Mouse (Mus musculus): ENCODE measurements at regions not wholly inside any gene's neighbourhood (a gene's known extent, or its start where the extent isn't known, plus 50 kb on each side); places are given as distances from the start of the nearest gene placed in this dataset.

GRCm38 (mm10) chr9:31587671-31588070 is 123.4 kb upstream of the Tmem45b start:
- H3K36me3 ChIP-seq (ENCODE audit: control insufficient read depth, insufficient read depth, low read length) = no peaks in the 10 kb centered on the region

GRCm38 (mm10) chr9:31583983-31584382 is 119.7 kb upstream of the Tmem45b start:
- no peak overlapping the region for H3K4me3 ChIP-seq (ENCODE audit: extremely low read depth, insufficient read depth, insufficient read length)
- no peaks in the 10 kb centered on the region for H3K27me3 ChIP-seq (ENCODE audit: control insufficient read depth, insufficient read depth, low read length)
- H3K36me3 ChIP-seq (ENCODE audit: control insufficient read depth, insufficient read depth, low read length) = no peaks in the 10 kb centered on the region
- H3K4me1 ChIP-seq (ENCODE audit: control insufficient read depth, insufficient read depth, insufficient read length) = no peaks in the 10 kb centered on the region
- no peak for DNase-seq (ENCODE audit: low read depth in 1 of 2, low spot score in 2 of 2)
- WGBS = 81% methylated on average over 10 of the region's 10 CpGs
- no peak overlapping the region for H3K27ac ChIP-seq (ENCODE audit: insufficient read depth, low read length)
- no peak for TF ChIP-seq CTCF (IDR thresholded peaks at IDR 0.05; ENCODE audit: extremely low read depth, insufficient read depth, insufficient read length, insufficient replicate concordance)
- TF ChIP-seq POLR2A (IDR thresholded peaks at IDR 0.05; ENCODE audit: low read depth, low read length) = no peak

More at GRCm38 (mm10) chr9:31587671-31588070, 123.4 kb upstream of the Tmem45b start:
- Histone ChIP-seq H3K27ac (ENCODE audit: insufficient read depth, low read length) (no peak overlapping the region), H3K4me1 (ENCODE audit: control insufficient read depth, insufficient read depth, insufficient read length) (no peaks in the 10 kb centered on the region), H3K27me3 (ENCODE audit: control insufficient read depth, insufficient read depth, low read length) (no peaks in the 10 kb centered on the region), H3K4me3 (ENCODE audit: extremely low read depth, insufficient read depth, insufficient read length) (no peak overlapping the region)
- no peak for TF ChIP-seq POLR2A (IDR thresholded peaks at IDR 0.05; ENCODE audit: low read depth, low read length)
- no peak for TF ChIP-seq CTCF (IDR thresholded peaks at IDR 0.05; ENCODE audit: extremely low read depth, insufficient read depth, insufficient read length, insufficient replicate concordance)
- no peak for DNase-seq (ENCODE audit: low read depth in 1 of 2, low spot score in 2 of 2)

GRCm38 (mm10) chr9:31582947-31583346 is 118.7 kb upstream of the Tmem45b start:
- no peaks in the 10 kb centered on the region for H3K36me3 ChIP-seq (ENCODE audit: control insufficient read depth, insufficient read depth, low read length)
- 71% methylated on average over 7 of the region's 7 CpGs for WGBS

GRCm38 (mm10) chr9:31578506-31579173 is 114.4 kb upstream of the Tmem45b start:
- WGBS = 87% methylated on average over 8 of the region's 8 CpGs

More at GRCm38 (mm10) chr9:31582947-31583346, 118.7 kb upstream of the Tmem45b start:
- no peak overlapping the region for H3K4me3 ChIP-seq (ENCODE audit: extremely low read depth, insufficient read depth, insufficient read length)
- TF ChIP-seq CTCF (IDR thresholded peaks at IDR 0.05; ENCODE audit: extremely low read depth, insufficient read depth, insufficient read length, insufficient replicate concordance) (no peak), POLR2A (IDR thresholded peaks at IDR 0.05; ENCODE audit: low read depth, low read length) (no peak)
- no peaks in the 10 kb centered on the region for H3K27me3 ChIP-seq (ENCODE audit: control insufficient read depth, insufficient read depth, low read length)
- H3K27ac ChIP-seq (ENCODE audit: insufficient read depth, low read length) = no peak overlapping the region
- H3K4me1 ChIP-seq (ENCODE audit: control insufficient read depth, insufficient read depth, insufficient read length) = no peaks in the 10 kb centered on the region
- no peak for DNase-seq (ENCODE audit: low read depth in 1 of 2, low spot score in 2 of 2)

GRCm38 (mm10) chr9:31577066-31577465 is 112.8 kb upstream of the Tmem45b start:
- H3K4me3 ChIP-seq (ENCODE audit: extremely low read depth, insufficient read depth, insufficient read length) = no peak overlapping the region
- H3K36me3 ChIP-seq (ENCODE audit: control insufficient read depth, insufficient read depth, low read length) = no peaks in the 10 kb centered on the region
- no peak for DNase-seq (ENCODE audit: low read depth in 1 of 2, low spot score in 2 of 2)
- no peaks in the 10 kb centered on the region for H3K4me1 ChIP-seq (ENCODE audit: control insufficient read depth, insufficient read depth, insufficient read length)
- WGBS = 83% methylated on average over 7 of the region's 7 CpGs
- TF ChIP-seq POLR2A (IDR thresholded peaks at IDR 0.05; ENCODE audit: low read depth, low read length) (no peak), CTCF (IDR thresholded peaks at IDR 0.05; ENCODE audit: extremely low read depth, insufficient read depth, insufficient read length, insufficient replicate concordance) (no peak)
- H3K27ac ChIP-seq (ENCODE audit: insufficient read depth, low read length) = no peak overlapping the region
- no peaks in the 10 kb centered on the region for H3K27me3 ChIP-seq (ENCODE audit: control insufficient read depth, insufficient read depth, low read length)

More at GRCm38 (mm10) chr9:31578506-31579173, 114.4 kb upstream of the Tmem45b start:
- Histone ChIP-seq H3K27ac (ENCODE audit: insufficient read depth, low read length) (no peak overlapping the region), H3K36me3 (ENCODE audit: control insufficient read depth, insufficient read depth, low read length) (no peaks in the 10 kb centered on the region), H3K27me3 (ENCODE audit: control insufficient read depth, insufficient read depth, low read length) (no peaks in the 10 kb centered on the region), H3K4me3 (ENCODE audit: extremely low read depth, insufficient read depth, insufficient read length) (no peak overlapping the region), H3K4me1 (ENCODE audit: control insufficient read depth, insufficient read depth, insufficient read length) (no peaks in the 10 kb centered on the region)
- DNase-seq (ENCODE audit: low read depth in 1 of 2, low spot score in 2 of 2) = no peak
- no peak for TF ChIP-seq CTCF (IDR thresholded peaks at IDR 0.05; ENCODE audit: extremely low read depth, insufficient read depth, insufficient read length, insufficient replicate concordance)
- TF ChIP-seq POLR2A (IDR thresholded peaks at IDR 0.05; ENCODE audit: low read depth, low read length) = no peak

GRCm38 (mm10) chr9:31567029-31567428 is 102.8 kb upstream of the Tmem45b start:
- H3K27ac ChIP-seq (ENCODE audit: insufficient read depth, low read length) = no peak overlapping the region
- TF ChIP-seq POLR2A (IDR thresholded peaks at IDR 0.05; ENCODE audit: low read depth, low read length) (no peak), CTCF (IDR thresholded peaks at IDR 0.05; ENCODE audit: extremely low read depth, insufficient read depth, insufficient read length, insufficient replicate concordance) (no peak)
- no peaks in the 10 kb centered on the region for H3K36me3 ChIP-seq (ENCODE audit: control insufficient read depth, insufficient read depth, low read length)
- no peaks in the 10 kb centered on the region for H3K4me1 ChIP-seq (ENCODE audit: control insufficient read depth, insufficient read depth, insufficient read length)
- 87% methylated on average over 10 of the region's 10 CpGs for WGBS
- H3K27me3 ChIP-seq (ENCODE audit: control insufficient read depth, insufficient read depth, low read length) = no peaks in the 10 kb centered on the region
- H3K4me3 ChIP-seq (ENCODE audit: extremely low read depth, insufficient read depth, insufficient read length) = no peak overlapping the region
- no peak for DNase-seq (ENCODE audit: low read depth in 1 of 2, low spot score in 2 of 2)

GRCm38 (mm10) chr9:31566257-31567007 is 102.2 kb upstream of the Tmem45b start:
- DNase-seq (ENCODE audit: low read depth in 1 of 2, low spot score in 2 of 2) = no peak
- TF ChIP-seq POLR2A (IDR thresholded peaks at IDR 0.05; ENCODE audit: low read depth, low read length) = no peak
- no peak for TF ChIP-seq CTCF (IDR thresholded peaks at IDR 0.05; ENCODE audit: extremely low read depth, insufficient read depth, insufficient read length, insufficient replicate concordance)
- Histone ChIP-seq H3K36me3 (ENCODE audit: control insufficient read depth, insufficient read depth, low read length) (no peaks in the 10 kb centered on the region), H3K4me1 (ENCODE audit: control insufficient read depth, insufficient read depth, insufficient read length) (no peaks in the 10 kb centered on the region), H3K4me3 (ENCODE audit: extremely low read depth, insufficient read depth, insufficient read length) (no peak overlapping the region), H3K27ac (ENCODE audit: insufficient read depth, low read length) (no peak overlapping the region), H3K27me3 (ENCODE audit: control insufficient read depth, insufficient read depth, low read length) (no peaks in the 10 kb centered on the region)
- 89% methylated on average over 31 of the region's 31 CpGs for WGBS

Measured in spleen, adult 2 months (tissue).